Mouse (Mus musculus): ENCODE measurements around the gene Dennd1a.

The Dennd1a gene

DNA sequence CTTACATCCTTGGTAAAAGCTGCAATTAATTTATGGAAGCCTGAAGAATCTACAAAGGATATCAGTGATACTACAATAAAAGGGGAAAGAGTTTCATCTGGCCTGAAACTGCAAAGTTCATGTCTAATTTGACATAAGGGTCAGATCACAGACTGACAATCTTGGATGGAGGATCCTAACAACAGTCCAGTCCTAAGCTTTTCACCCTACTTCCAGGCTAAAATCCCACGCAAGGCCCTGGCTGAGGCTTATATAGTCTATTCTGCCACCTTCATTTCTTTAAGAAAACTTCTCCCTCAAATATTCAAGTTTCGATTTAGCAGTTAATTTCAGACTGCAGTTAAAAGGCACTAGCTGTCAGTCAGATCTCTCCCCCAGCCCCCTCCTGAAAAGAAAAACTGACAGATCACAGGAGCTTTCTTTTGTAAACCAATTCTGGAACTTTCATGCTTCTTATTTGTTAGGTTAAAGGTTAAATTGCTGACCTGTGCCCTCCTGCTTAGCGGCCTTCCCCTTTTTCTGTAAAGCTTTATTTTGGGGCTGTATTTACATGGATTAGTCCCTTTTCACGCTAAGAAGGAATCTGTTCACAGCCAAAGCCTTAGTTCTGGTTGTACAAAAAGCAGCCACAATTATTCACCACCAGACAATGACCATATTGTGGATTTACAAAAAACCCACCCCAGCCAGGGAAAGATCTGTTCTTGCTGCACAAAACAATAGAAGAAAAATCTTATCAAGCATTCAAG is 66.3 kb downstream of the Dennd1a start:
- H3K36me3 ChIP-seq (ENCODE audit: insufficient read depth, low read length) = no peaks in the 10 kb centered on the region
- peaks cover 20% of the 10 kb centered on the region for H3K4me1 ChIP-seq (replicated peaks; ENCODE audit: low read depth, low read length)
- no peaks in the 10 kb centered on the region for H3K27me3 ChIP-seq (ENCODE audit: insufficient read depth, low read length)
- no peaks in the 10 kb centered on the region for H3K9me3 ChIP-seq (ENCODE audit: low read length)
- TF ChIP-seq CTCF (conservative IDR thresholded peaks at IDR 0.05; ENCODE audit: low read length) = no peak
- no peak for TF ChIP-seq POU5F1 (IDR thresholded peaks at IDR 0.05; ENCODE audit: borderline replicate concordance, low read length)
- TF ChIP-seq NANOG (IDR thresholded peaks at IDR 0.05; ENCODE audit: borderline replicate concordance, low read length) = no peak
- H3K4me3 ChIP-seq (replicated peaks; ENCODE audit: low read length) = no peak overlapping the region

DNA sequence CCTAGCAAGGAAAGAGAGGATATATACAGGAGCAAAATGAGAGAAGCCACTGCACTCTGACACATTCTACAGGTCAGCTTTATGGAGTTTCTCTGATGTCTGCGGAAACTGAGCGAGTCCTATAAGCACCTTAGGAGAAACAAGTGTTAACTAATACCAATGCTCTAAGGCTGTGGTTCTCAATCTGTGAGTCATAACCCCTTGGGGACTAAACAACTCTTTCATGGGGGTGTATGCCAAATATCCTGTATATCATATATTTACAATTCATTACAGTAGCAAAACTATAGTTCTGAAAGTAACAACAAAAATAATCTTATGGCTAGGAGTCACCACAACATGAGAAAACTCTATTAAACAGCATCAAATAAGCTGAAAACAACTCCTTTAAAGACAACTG is 67.5 kb downstream of the Dennd1a start:
- no peak for TF ChIP-seq NANOG (IDR thresholded peaks at IDR 0.05; ENCODE audit: borderline replicate concordance, low read length)
- no peak for TF ChIP-seq POU5F1 (IDR thresholded peaks at IDR 0.05; ENCODE audit: borderline replicate concordance, low read length)
- no peak for TF ChIP-seq CTCF (conservative IDR thresholded peaks at IDR 0.05; ENCODE audit: low read length)
- Histone ChIP-seq H3K9me3 (ENCODE audit: low read length) (no peaks in the 10 kb centered on the region), H3K36me3 (ENCODE audit: insufficient read depth, low read length) (no peaks in the 10 kb centered on the region), H3K27me3 (ENCODE audit: insufficient read depth, low read length) (no peaks in the 10 kb centered on the region), H3K4me1 (replicated peaks; ENCODE audit: low read depth, low read length) (peaks cover 20% of the 10 kb centered on the region), H3K4me3 (replicated peaks; ENCODE audit: low read length) (no peak overlapping the region)

DNA sequence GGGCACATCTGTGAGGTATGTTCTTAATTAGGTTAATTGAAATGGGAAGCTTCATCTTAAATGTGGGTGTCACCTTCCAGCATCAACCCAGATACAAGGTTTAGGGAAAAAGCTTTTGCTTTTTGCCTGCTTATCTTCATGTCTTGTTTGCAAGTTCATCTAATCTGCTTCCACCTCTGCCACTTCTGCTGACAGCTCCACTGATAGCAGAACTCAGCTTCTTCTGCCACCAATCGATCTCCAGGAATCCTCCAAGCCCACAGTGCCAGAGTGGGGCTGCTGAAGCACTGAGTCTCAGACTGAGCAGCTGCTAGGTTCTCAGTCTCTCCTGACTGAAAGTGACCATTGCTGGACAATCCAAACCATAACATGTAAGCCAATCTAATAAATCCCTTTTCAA is 74.1 kb downstream of the Dennd1a start:
- TF ChIP-seq POU5F1 (IDR thresholded peaks at IDR 0.05; ENCODE audit: borderline replicate concordance, low read length) (no peak), CTCF (conservative IDR thresholded peaks at IDR 0.05; ENCODE audit: low read length) (no peak), NANOG (IDR thresholded peaks at IDR 0.05; ENCODE audit: borderline replicate concordance, low read length) (no peak)

DNA sequence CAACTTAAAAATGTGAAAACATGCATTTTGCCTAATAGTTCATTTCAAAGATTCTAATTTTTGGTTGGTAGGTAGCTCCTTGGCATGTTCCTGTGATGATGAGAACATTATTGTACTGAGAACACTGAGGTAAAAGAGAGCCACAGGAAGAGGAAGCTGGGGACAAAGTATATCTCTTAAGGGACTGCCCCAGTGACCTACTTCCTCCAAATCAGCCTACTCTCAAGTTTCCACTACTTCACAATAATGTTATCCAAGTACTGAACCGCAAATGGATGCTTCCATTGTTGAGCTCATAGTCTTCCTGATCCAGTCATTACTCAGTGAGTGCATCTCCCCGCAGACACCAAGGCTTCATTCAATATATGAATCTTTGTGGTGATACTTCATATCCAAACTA is 75.8 kb downstream of the Dennd1a start:
- Histone ChIP-seq H3K27me3 (ENCODE audit: insufficient read depth, low read length) (no peaks in the 10 kb centered on the region), H3K4me3 (replicated peaks; ENCODE audit: low read length) (no peak overlapping the region), H3K4me1 (replicated peaks; ENCODE audit: low read depth, low read length) (0 out of 2 replicates have a peak, but pooled peaks cover 9% of the 10 kb centered on the region), H3K36me3 (ENCODE audit: insufficient read depth, low read length) (no peaks in the 10 kb centered on the region), H3K9me3 (ENCODE audit: low read length) (no peaks in the 10 kb centered on the region)
- no peak for TF ChIP-seq POU5F1 (IDR thresholded peaks at IDR 0.05; ENCODE audit: borderline replicate concordance, low read length)
- no peak for TF ChIP-seq CTCF (conservative IDR thresholded peaks at IDR 0.05; ENCODE audit: low read length)
- TF ChIP-seq NANOG (IDR thresholded peaks at IDR 0.05; ENCODE audit: borderline replicate concordance, low read length) = no peak

More for the DNA sequence above, 74.1 kb downstream of the Dennd1a start:
- no peaks in the 10 kb centered on the region for H3K36me3 ChIP-seq (ENCODE audit: insufficient read depth, low read length)
- no peak overlapping the region for H3K4me3 ChIP-seq (replicated peaks; ENCODE audit: low read length)
- H3K9me3 ChIP-seq (ENCODE audit: low read length) = no peaks in the 10 kb centered on the region
- H3K4me1 ChIP-seq (replicated peaks; ENCODE audit: low read depth, low read length) = 0 out of 2 replicates have a peak, but pooled peaks cover 9% of the 10 kb centered on the region
- no peaks in the 10 kb centered on the region for H3K27me3 ChIP-seq (ENCODE audit: insufficient read depth, low read length)

DNA sequence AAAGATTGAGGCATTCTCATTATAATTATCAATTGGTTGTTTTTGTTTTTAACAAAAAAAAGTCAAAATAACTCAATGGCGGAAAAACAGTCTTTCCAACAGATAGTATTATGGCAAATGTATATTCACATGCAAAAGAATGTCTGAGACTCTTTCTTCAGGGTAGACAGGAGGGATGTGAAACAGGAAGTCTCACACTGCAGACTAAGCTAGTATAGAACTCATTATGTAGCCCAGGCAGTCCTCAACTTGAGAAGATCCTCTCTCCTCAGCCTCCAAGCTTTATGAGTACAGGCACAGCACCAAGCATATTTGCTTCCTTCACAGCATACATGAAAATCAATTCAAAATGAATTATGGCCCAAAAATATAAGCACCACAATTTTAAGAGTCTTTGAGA is 79.4 kb downstream of the Dennd1a start:
- Histone ChIP-seq H3K36me3 (ENCODE audit: insufficient read depth, low read length) (no peaks in the 10 kb centered on the region), H3K27me3 (ENCODE audit: insufficient read depth, low read length) (no peaks in the 10 kb centered on the region), H3K9me3 (ENCODE audit: low read length) (no peaks in the 10 kb centered on the region), H3K4me1 (replicated peaks; ENCODE audit: low read depth, low read length) (0 out of 2 replicates have a peak, but pooled peaks cover 9% of the 10 kb centered on the region), H3K4me3 (replicated peaks; ENCODE audit: low read length) (no peak overlapping the region)
- TF ChIP-seq POU5F1 (IDR thresholded peaks at IDR 0.05; ENCODE audit: borderline replicate concordance, low read length) (no peak), CTCF (conservative IDR thresholded peaks at IDR 0.05; ENCODE audit: low read length) (no peak), NANOG (IDR thresholded peaks at IDR 0.05; ENCODE audit: borderline replicate concordance, low read length) (no peak)

DNA sequence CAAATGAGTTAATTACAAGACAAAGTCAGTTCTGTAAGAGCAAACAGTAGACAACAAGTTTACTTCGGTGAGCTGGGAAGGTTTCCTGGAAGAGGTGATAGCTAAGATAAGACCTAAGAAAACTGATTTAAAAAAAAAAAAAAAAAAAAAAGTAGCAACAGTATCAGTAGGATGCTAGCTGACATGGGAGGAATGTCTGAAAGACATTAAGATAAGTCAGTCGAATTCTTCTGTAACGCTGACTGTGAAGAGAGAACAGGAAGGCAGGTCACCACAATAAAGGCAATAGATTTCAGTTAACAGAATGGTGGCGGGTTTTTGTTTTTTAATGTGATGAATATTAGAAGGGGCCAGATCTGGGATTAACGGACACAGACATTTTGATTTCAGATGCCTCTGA is 81.9 kb downstream of the Dennd1a start:
- Histone ChIP-seq H3K36me3 (ENCODE audit: insufficient read depth, low read length) (no peaks in the 10 kb centered on the region), H3K9me3 (ENCODE audit: low read length) (no peaks in the 10 kb centered on the region), H3K27me3 (ENCODE audit: insufficient read depth, low read length) (no peaks in the 10 kb centered on the region), H3K4me3 (replicated peaks; ENCODE audit: low read length) (no peak overlapping the region), H3K4me1 (replicated peaks; ENCODE audit: low read depth, low read length) (0 out of 2 replicates have a peak, but pooled peaks cover 5% of the 10 kb centered on the region)
- no peak for TF ChIP-seq CTCF (conservative IDR thresholded peaks at IDR 0.05; ENCODE audit: low read length)
- TF ChIP-seq NANOG (IDR thresholded peaks at IDR 0.05; ENCODE audit: borderline replicate concordance, low read length) = no peak
- no peak for TF ChIP-seq POU5F1 (IDR thresholded peaks at IDR 0.05; ENCODE audit: borderline replicate concordance, low read length)

DNA sequence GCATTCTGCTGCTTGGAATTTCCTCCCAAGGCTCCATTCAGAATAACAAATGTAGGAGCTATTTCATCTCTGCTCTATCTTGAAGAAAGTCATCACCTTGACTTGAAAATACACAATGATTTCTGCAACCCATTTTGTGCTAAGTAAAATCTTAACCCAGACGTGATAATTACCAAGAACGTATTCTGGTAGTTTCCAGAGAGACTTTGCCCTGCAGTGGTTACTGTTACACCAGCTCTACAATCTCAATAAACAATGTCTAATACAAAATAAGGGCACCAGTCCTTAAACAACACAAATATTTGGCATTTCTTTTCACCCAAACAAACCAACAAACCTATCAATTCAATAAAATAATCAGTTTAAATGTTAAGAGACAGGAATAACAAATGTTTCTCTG is 82.5 kb downstream of the Dennd1a start:
- no peaks in the 10 kb centered on the region for H3K4me1 ChIP-seq (replicated peaks; ENCODE audit: low read depth, low read length)
- H3K4me3 ChIP-seq (replicated peaks; ENCODE audit: low read length) = no peak overlapping the region
- no peaks in the 10 kb centered on the region for H3K36me3 ChIP-seq (ENCODE audit: insufficient read depth, low read length)
- H3K27me3 ChIP-seq (ENCODE audit: insufficient read depth, low read length) = no peaks in the 10 kb centered on the region
- no peak for TF ChIP-seq CTCF (conservative IDR thresholded peaks at IDR 0.05; ENCODE audit: low read length)
- no peak for TF ChIP-seq POU5F1 (IDR thresholded peaks at IDR 0.05; ENCODE audit: borderline replicate concordance, low read length)
- no peak for TF ChIP-seq NANOG (IDR thresholded peaks at IDR 0.05; ENCODE audit: borderline replicate concordance, low read length)
- no peaks in the 10 kb centered on the region for H3K9me3 ChIP-seq (ENCODE audit: low read length)

DNA sequence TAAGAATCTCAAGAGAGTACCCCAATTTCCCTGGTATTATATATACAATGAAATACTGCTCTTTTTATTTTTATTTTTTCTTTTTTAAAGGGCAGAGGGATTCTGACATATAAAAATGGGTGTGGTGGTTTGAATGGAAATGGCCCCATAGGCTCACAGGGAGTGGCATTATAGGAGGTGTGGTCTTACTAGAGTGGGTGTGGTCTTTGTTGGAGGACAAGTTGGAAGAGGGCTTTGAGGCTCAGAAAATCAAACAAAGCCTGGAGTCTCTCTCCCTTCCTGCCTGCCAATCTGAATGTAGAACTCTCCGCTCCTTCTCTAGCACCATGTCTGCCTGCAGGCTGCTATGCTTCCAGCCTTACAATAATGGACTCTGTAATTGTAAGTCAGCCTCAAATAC is 89.1 kb downstream of the Dennd1a start:
- TF ChIP-seq POU5F1 (IDR thresholded peaks at IDR 0.05; ENCODE audit: borderline replicate concordance, low read length) (no peak), CTCF (conservative IDR thresholded peaks at IDR 0.05; ENCODE audit: low read length) (no peak), NANOG (IDR thresholded peaks at IDR 0.05; ENCODE audit: borderline replicate concordance, low read length) (no peak)
- Histone ChIP-seq H3K9me3 (ENCODE audit: low read length) (no peaks in the 10 kb centered on the region), H3K4me1 (replicated peaks; ENCODE audit: low read depth, low read length) (peaks cover 25% of the 10 kb centered on the region), H3K4me3 (replicated peaks; ENCODE audit: low read length) (no peak overlapping the region), H3K27me3 (ENCODE audit: insufficient read depth, low read length) (no peaks in the 10 kb centered on the region), H3K36me3 (ENCODE audit: insufficient read depth, low read length) (no peaks in the 10 kb centered on the region)
